Mouse (Mus musculus): ENCODE data around the gene Haus4. TPM values are rescaled to one million over a fixed set of nuclear protein-coding genes. Genes with fewer than 3 reads are reported as not detected.
A peak's percentile ranks its signal among the peaks of the same experiment; 100 is the strongest.

Haus4 gene
- total and polyA plus RNA-seq, 3 experiments: 42.7 to 60.3 (median 57.9) TPM

GRCm38 (mm10) chr14:54579638-54580037 lies 25.2 kb upstream of the Haus4 start:
- DNase-seq (ENCODE audit: low spot score): no peak
- Histone ChIP-seq H3K4me3 (ENCODE audit: low read depth, low read length) (no peak overlapping the region), H3K9me3 (replicated peaks) (peaks cover 28% of the 10 kb centered on the region), H3K36me3 (replicated peaks) (peaks cover 21% of the 10 kb centered on the region), H3K4me1 (ENCODE audit: insufficient read depth, low read depth, low read length) (peaks cover 28% of the 10 kb centered on the region), H3K27me3 (ENCODE audit: insufficient read depth, low read length) (peaks cover 32% of the 10 kb centered on the region)
- ATAC-seq (ENCODE audit: extremely low read depth, insufficient number of reproducible peaks, low FRiP score, poor library complexity, severe bottlenecking): no peak
- TF ChIP-seq POLR2AphosphoS5 (IDR thresholded peaks at IDR 0.05; ENCODE audit: insufficient replicate concordance, low read depth, low read length): no peak
- no peak for TF ChIP-seq TAL1 (conservative IDR thresholded peaks at IDR 0.05; ENCODE audit: low read depth, low read length)
- TF ChIP-seq GATA2 (IDR thresholded peaks at IDR 0.05; ENCODE audit: borderline replicate concordance, low read depth, low read length): no peak
- no peak for TF ChIP-seq GATA1 (IDR thresholded peaks at IDR 0.05; ENCODE audit: borderline replicate concordance, low read length)
- TF ChIP-seq CTCF (IDR thresholded peaks at IDR 0.05; ENCODE audit: low read depth, low read length): no peak

DNA sequence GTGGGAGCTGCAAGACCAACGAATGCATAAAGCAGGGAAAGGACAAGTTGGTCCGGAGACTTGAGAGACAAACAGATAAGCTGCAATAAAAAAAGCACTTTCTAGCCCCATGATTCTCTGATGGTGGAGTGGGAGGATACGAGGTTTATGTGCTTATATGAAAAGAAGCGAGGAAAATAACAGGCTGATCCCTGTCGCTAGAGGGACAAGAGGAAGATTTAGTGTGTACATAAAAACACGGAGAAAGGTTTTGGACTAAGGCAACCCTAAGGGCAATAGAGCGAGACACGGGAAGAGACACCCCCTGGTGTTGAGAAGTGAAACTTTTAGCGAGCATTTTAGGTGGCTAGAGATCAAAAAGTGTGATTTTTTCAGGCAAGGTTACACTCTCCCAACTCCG lies 23.6 kb upstream of the Haus4 start:
- Histone ChIP-seq H3K27me3 (ENCODE audit: insufficient read depth, low read length) (peaks cover 47% of the 10 kb centered on the region), H3K4me1 (ENCODE audit: insufficient read depth, low read depth, low read length) (peaks cover 44% of the 10 kb centered on the region), H3K9me3 (replicated peaks) (peaks cover 28% of the 10 kb centered on the region), H3K36me3 (replicated peaks) (peaks cover 7% of the 10 kb centered on the region), H3K4me3 (ENCODE audit: low read depth, low read length) (peak overlapping the region; percentile 58; the same call in 1 of the 2 replicates)
- TF ChIP-seq CTCF (IDR thresholded peaks at IDR 0.05; ENCODE audit: low read depth, low read length) (no peak), POLR2AphosphoS5 (IDR thresholded peaks at IDR 0.05; ENCODE audit: insufficient replicate concordance, low read depth, low read length) (no peak), GATA2 (IDR thresholded peaks at IDR 0.05; ENCODE audit: borderline replicate concordance, low read depth, low read length) (no peak), GATA1 (IDR thresholded peaks at IDR 0.05; ENCODE audit: borderline replicate concordance, low read length) (no peak), TAL1 (conservative IDR thresholded peaks at IDR 0.05; ENCODE audit: low read depth, low read length) (no peak)
- no peak for ATAC-seq (ENCODE audit: extremely low read depth, insufficient number of reproducible peaks, low FRiP score, poor library complexity, severe bottlenecking)
- no peak for DNase-seq (ENCODE audit: low spot score)

GRCm38 (mm10) chr14:54577089-54577982 lies 22.9 kb upstream of the Haus4 start, which contains the start of gene Ajuba:
Gene Ajuba, minus strand, starts transcription at chr14:54577558.
- H3K27me3 ChIP-seq (ENCODE audit: insufficient read depth, low read length): peaks cover 48% of the 10 kb centered on the region
- H3K4me3 ChIP-seq (ENCODE audit: low read depth, low read length): peak within 1 kb of the TSS; percentile 58; the same call in 1 of the 2 replicates
- H3K4me1 ChIP-seq (ENCODE audit: insufficient read depth, low read depth, low read length): peaks cover 46% of the 10 kb centered on the region
- ATAC-seq (ENCODE audit: extremely low read depth, insufficient number of reproducible peaks, low FRiP score, poor library complexity, severe bottlenecking): no peak
- peaks cover under 1% of the 10 kb centered on the region for H3K36me3 ChIP-seq (replicated peaks)
- no peak for DNase-seq (ENCODE audit: low spot score)
- TF ChIP-seq POLR2AphosphoS5 (IDR thresholded peaks at IDR 0.05; ENCODE audit: insufficient replicate concordance, low read depth, low read length): no peak
- no peak for TF ChIP-seq TAL1 (conservative IDR thresholded peaks at IDR 0.05; ENCODE audit: low read depth, low read length)
- TF ChIP-seq GATA2 (IDR thresholded peaks at IDR 0.05; ENCODE audit: borderline replicate concordance, low read depth, low read length): no peak
- no peak for TF ChIP-seq CTCF (IDR thresholded peaks at IDR 0.05; ENCODE audit: low read depth, low read length)
- TF ChIP-seq GATA1 (IDR thresholded peaks at IDR 0.05; ENCODE audit: borderline replicate concordance, low read length): no peak
- peaks cover 28% of the 10 kb centered on the region for H3K9me3 ChIP-seq (replicated peaks)

DNA sequence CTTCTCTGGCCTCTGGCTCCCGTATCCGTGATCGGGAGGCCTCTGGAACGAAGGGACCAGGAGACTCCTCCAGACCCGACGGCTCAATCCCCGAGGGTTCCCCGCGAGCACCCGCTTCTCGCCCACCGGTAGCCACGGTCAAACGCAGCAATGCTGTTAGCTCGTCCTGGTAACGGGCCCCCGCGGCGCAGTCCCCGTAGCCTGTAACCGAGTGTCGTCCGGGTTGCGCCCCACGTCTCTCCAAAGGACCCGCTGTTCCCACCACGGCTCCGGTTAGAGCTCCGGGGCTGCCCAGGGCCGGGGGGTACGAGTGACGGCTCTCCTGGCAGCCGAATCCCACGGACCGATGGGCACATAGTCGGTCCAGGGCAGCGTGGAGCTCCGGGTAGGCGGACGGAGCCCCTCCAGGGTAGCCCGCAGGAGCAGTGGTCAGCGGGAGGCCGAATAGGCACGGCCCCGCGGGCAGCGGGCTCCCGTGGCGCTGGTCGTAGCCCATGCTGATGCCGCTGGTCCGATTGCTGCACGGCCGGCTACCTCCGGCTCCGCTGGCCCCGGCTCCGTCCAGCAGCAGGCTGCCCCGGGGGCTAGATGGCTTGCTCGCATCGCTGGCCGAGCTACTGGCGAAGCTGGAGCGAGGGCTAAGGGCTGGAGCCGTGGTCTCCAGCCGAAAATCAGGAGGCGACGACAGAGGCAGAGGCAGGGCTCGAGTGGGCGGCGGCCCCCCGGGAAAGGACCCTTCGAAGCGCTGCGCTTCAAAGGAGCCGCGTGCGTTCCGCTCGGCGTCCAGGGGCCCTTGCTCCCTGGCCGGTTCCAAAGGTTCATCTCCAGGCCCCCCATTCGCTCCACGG lies 22.0 kb upstream of the Haus4 start:
- Histone ChIP-seq H3K27me3 (ENCODE audit: insufficient read depth, low read length) (peaks cover 55% of the 10 kb centered on the region), H3K4me1 (ENCODE audit: insufficient read depth, low read depth, low read length) (peaks cover 52% of the 10 kb centered on the region), H3K9me3 (replicated peaks) (peaks cover 28% of the 10 kb centered on the region), H3K4me3 (ENCODE audit: low read depth, low read length) (peak overlapping the region; percentile 58; the same call in 1 of the 2 replicates), H3K36me3 (replicated peaks) (no peaks in the 10 kb centered on the region)
- no peak for TF ChIP-seq GATA2 (IDR thresholded peaks at IDR 0.05; ENCODE audit: borderline replicate concordance, low read depth, low read length)
- TF ChIP-seq TAL1 (conservative IDR thresholded peaks at IDR 0.05; ENCODE audit: low read depth, low read length): no peak
- no peak for TF ChIP-seq POLR2AphosphoS5 (IDR thresholded peaks at IDR 0.05; ENCODE audit: insufficient replicate concordance, low read depth, low read length)
- no peak for TF ChIP-seq CTCF (IDR thresholded peaks at IDR 0.05; ENCODE audit: low read depth, low read length)
- no peak for TF ChIP-seq GATA1 (IDR thresholded peaks at IDR 0.05; ENCODE audit: borderline replicate concordance, low read length)
- DNase-seq (ENCODE audit: low spot score) (no peak), ATAC-seq (ENCODE audit: extremely low read depth, insufficient number of reproducible peaks, low FRiP score, poor library complexity, severe bottlenecking) (no peak)

- Histone ChIP-seq H3K4me3 (ENCODE audit: low read depth, low read length) (peak overlapping the region; percentile 40; the same call in 1 of the 2 replicates), H3K4me1 (ENCODE audit: insufficient read depth, low read depth, low read length) (peaks cover 56% of the 10 kb centered on the region), H3K9me3 (replicated peaks) (peaks cover 28% of the 10 kb centered on the region), H3K27me3 (ENCODE audit: insufficient read depth, low read length) (peaks cover 61% of the 10 kb centered on the region), H3K36me3 (replicated peaks) (no peaks in the 10 kb centered on the region)
- ATAC-seq (ENCODE audit: extremely low read depth, insufficient number of reproducible peaks, low FRiP score, poor library complexity, severe bottlenecking): no peak
- TF ChIP-seq TAL1 (conservative IDR thresholded peaks at IDR 0.05; ENCODE audit: low read depth, low read length): no peak
- no peak for TF ChIP-seq CTCF (IDR thresholded peaks at IDR 0.05; ENCODE audit: low read depth, low read length)
- TF ChIP-seq POLR2AphosphoS5 (IDR thresholded peaks at IDR 0.05; ENCODE audit: insufficient replicate concordance, low read depth, low read length): no peak
- no peak for TF ChIP-seq GATA2 (IDR thresholded peaks at IDR 0.05; ENCODE audit: borderline replicate concordance, low read depth, low read length)
- no peak for TF ChIP-seq GATA1 (IDR thresholded peaks at IDR 0.05; ENCODE audit: borderline replicate concordance, low read length)
- no peak for DNase-seq (ENCODE audit: low spot score)
Observed at GRCm38 (mm10) chr14:54575631-54576030, 21.2 kb upstream of the Haus4 start.

Data from G1E (cell line).